Mouse (Mus musculus) ES-E14 (cell line): ENCODE data around the gene Shcbp1l.

ENCODE experiments used
- CHD2 ChIP-seq: IDR thresholded peaks from 2 replicates; pipeline ENCODE4 v1.6.1; 2014; ENCODE audit warnings: mild to moderate bottlenecking, low read depth, low read length, inconsistent platforms
- HCFC1 ChIP-seq: IDR thresholded peaks from 2 replicates; pipeline ENCODE4 v1.6.1; 2012; ENCODE audit warnings: low read length, inconsistent platforms, borderline replicate concordance; ENCODE audit not compliant: insufficient read depth
- ZC3H11A ChIP-seq: IDR thresholded peaks from 2 replicates; pipeline ENCODE4 v1.6.1; 2012; ENCODE audit warnings: low read depth, mild to moderate bottlenecking, inconsistent platforms, low read length, borderline replicate concordance

- TF ChIP-seq HCFC1 (no peak), CHD2 (no peak), ZC3H11A (no peak)
Measured at GRCm38 (mm10) chr1:153496030-153496429, 71.1 kb downstream of the Shcbp1l start.
